Mouse (Mus musculus): ENCODE data around the gene Serpina9.
"Not testable (repeated sequence)": the region's sequence is repeated elsewhere in the genome, so short reads cannot be mapped to it uniquely, and the experiment has no call there.

DNA sequence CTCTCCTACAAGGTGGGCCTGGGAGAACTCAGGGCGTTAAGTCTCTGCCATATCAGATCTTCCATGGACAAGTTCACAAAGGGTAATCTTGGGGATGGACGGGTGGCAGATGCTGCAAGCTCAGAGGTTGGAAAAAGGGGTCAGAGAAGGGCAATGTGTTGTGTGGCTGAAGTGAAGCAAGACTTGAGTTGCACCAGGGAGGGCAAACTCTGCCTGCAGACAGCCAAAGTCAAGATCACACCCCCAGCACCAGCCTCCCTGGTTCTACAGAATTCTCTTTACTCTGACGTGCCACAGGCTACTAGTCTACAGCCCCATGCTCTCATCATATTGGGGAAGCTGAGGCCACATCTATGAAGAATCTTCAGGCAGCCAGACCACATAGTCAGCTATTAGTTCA lies 60.6 kb downstream of the Serpina9 start:
- not testable (repeated sequence) for TF ChIP-seq CTCF (IDR thresholded peaks at IDR 0.05; ENCODE audit: extremely low read depth, insufficient read depth, insufficient read length, insufficient replicate concordance); POLR2A (IDR thresholded peaks at IDR 0.05; ENCODE audit: low read depth, low read length)

Measured in spleen, adult 2 months (tissue).